Mouse (Mus musculus): Measurements from ENCODE around the gene Epp13. TPM values are rescaled to one million over a fixed set of nuclear protein-coding genes. Genes with fewer than 3 reads are reported as not detected.
"Not testable (repeated sequence)": the region's sequence is repeated elsewhere in the genome, so short reads cannot be mapped to it uniquely, and the experiment has no call there.

Gene Epp13
- total RNA-seq, 2 experiments from 2014 or later = not detected

- DNase-seq (ENCODE audit: low spot score in 2 of 2) = no peak
These were observed 32.0 kb downstream of the Epp13 start for GRCm38 (mm10) chr7:6284442-6285012.

DNA sequence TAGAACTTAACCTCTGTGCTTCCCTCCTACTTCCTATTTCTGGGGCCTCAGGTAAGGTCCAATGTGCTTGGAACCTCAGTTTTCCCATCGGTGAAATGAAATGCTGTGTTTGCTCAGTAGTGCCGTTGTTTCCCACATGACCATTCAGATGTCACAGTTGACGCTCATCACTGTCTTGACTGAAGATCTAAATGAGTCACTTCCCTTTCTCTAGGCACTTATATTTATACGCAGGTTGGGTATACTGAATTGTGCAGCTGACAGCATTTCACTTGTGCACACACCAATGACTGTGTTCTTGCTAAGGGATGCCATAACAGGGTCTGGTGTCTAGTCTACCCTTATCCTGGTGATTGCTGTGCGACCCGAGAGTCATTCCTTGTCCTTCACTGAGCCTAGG is 32.9 kb downstream of the Epp13 start:
- no peak for DNase-seq (ENCODE audit: low spot score in 2 of 2)

DNA sequence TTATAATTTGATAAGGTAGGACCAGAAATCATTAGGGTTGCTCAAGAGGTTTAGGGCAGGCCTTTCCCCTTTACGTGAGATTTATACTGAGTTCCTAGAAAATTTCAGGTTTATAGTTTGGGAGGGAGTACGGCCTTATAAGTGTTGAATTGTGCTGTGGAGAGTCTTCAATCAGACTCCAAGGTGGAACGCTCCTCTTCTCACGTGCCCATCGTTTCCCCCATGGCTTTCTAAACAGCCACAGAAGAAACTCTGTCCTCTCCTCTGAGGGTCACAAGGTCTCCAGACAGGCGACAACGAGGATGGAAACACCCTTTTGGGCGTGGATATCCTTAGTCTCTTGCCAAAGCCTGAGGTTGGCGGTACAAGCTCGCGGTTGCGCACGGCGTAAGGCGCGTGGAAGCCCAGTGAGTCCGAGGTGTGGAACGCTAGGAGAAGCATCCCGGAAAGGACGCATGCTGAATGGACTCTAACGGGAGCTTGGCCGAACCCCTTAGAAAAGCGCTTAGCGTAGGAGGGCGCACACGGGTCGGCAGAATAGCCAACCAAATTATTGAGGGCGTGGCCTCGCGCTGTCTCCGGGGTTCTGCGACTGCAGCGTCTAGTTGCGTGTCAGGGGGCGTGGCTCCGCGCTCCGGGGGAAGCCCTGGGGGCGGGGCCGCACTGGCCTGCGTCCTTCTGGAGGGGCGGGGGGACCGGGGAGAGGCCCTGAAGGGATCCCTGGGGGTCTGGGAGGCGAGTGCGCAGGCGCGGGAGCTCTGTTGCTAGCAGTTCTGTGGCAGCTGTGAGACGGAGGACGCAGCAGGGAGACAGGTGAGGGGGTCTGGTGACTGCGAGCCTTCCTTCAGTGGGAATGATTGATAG is 33.6 kb downstream of the Epp13 start, which contains the start of gene Zfp667:
Gene Zfp667, plus strand, starts transcription at position 738 of the 864 bp plus-strand sequence.
- peak; percentile 98 to 99 for DNase-seq (ENCODE audit: low spot score in 2 of 2)

DNA sequence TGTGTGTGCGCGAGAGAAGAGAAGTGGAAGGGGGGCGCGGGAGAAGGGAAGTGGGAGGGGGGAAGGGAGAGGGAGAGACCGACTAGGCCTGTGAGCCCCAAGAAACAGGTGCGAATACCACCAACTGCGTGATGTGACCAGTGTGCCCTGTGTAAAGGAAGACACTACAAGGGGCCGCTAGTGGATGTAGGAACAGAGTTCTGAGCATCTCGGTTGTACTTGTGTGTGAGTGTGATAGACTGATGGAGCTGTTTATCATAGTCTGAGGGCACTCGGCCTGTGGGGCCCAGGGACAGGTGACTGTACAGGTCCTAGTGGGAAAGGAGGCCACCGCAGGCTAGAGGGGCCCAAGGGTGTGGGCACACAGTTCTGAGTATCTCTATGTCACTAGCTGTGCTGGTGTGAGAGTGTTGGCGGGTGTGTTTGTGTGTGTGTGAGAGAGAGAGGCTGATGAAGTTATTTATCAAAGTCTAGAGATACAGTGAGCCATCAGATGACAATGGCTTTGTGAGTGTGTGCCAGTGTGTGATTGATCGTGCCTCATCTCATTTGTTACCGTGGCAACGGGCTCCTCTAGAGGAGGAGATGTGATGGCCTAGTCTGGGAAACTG is 34.5 kb downstream of the Epp13 start:
- DNase-seq (ENCODE audit: low spot score in 2 of 2) = peak in 1 of 2 experiments; percentile 40

DNA sequence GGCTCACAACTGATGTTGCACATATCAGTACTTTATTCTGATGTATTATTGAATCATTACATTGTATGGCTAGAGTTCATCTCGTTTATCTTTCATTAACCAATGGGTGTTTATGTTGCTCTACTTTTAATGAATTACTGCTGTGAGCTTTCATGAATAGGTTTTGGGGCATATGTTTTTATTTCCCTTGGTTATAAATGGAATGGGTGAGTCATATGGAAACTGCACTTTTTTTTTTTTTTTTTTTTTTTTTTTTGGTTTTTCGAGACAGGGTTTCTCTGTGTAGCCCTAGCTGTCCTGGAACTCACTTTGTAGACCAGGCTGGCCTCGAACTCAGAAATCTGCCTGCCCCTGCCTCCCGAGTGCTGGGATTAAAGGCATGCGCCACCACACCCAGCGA is 38.6 kb downstream of the Epp13 start:
- not testable (repeated sequence) for DNase-seq (ENCODE audit: low spot score in 2 of 2)

DNA sequence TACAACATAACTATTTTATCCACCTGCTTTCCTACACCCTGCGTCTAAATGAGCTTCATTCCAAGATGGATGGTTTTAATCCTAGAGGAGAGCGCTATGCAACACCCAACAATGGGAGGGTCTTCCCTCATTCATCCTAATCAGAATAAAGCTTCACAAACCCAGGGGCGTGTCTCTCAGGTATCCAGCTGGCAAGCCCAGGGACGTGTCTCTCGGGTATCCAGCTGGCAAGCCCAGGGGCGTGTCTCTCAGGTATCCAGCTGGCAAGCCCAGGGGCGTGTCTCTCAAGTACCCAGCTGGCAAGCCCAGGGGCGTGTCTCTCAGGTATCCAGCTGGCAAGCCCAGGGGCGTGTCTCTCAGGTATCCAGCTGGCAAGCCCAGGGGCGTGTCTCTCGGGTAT is 48.3 kb downstream of the Epp13 start:
- not testable (repeated sequence) for DNase-seq (ENCODE audit: low spot score in 2 of 2)

DNA sequence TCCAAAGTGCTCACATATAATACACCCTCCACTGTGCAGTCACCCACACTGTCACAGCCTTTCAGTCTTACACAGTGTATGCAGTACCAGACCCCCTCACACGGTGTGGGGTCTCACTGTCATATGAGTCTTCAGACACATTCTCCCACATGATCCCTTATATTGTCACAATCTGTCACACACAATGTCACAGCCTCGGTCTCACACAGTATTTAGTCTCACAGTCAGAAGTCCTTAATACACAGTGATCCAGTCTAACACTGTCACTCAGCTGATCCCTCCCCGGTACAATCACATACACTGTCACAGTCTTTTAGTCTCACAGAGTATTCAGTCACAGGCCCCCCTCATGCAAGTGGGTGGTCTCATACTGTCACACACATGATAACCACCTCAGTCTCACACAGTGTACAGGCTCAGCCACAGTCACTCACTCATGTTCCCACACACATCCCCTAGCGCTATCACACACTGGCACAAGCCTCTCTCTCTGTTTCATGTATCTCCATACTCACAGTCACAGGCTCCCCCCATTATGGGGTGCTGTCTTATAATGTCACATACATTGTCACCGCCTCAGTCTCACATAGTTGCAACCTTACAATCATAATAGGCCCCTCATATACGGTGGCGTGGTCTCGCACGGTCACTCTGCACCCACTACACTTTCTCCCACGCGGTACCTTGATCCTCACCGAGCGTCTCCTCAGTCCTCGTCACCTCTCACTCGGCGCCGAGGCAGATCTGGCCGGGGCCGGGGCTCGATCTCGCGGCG is 78.1 kb downstream of the Epp13 start:
- peak; percentile 51 to 53 for DNase-seq (ENCODE audit: low spot score in 2 of 2)

DNA sequence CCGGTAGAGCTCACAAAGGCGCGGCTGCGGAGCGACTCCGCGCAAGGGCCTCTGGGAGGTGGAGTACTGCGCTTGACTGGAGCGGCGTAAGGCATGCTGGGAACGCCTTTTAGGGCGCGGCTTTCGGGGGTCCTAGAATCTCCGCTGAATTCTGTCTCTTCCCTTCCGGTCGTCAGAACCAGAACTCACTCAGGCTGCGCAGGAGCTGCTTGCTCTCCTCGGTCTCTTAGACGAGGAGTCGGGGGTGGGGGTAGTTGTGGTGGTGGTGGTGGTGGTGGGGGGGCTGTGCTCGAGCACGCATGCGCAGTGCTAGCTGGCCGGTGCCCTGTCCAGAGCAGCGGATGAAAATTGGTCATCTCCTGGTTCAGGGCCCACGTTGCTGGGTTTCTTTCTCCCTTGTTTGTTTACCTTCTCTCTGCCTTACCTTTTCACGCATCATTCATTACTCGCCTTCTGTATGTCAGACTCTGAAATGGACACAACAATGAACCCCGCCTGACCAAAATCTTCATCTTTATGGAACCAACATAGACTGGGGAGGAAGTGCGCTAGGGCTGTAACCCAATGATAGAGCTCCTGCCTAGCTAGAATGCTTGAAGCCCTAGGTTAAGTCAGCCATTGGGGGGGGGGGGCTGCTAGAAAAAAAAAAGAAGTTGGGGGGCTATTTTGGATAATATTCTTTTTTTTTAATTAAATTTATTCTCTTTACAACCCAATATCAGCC is 78.9 kb downstream of the Epp13 start, which contains the start of gene Zfp583:
Gene Zfp583, minus strand, starts transcription at position 53 of the 724 bp plus-strand sequence.
- peak; percentile 86 to 87 for DNase-seq (ENCODE audit: low spot score in 2 of 2)

Other genes with a start within 250 kb of the Epp13 start
- not detected for gene Vmn1r65, start 241.7 kb upstream of the Epp13 start, total RNA-seq (2021)
- gene Nlrp4c, start 207.5 kb upstream of the Epp13 start, total RNA-seq (2021) = not detected
- gene Zfp787, start 96.7 kb upstream of the Epp13 start, total RNA-seq (2021) = 10 to 100 TPM; 27.1 to 32.7 TPM
- gene Zfp444, start 80.5 kb upstream of the Epp13 start, total RNA-seq (2021) = 10 to 100 TPM; 55.9 to 65.8 TPM
- gene Galp, start 55.6 kb upstream of the Epp13 start, total RNA-seq (2021) = not detected
- not detected for gene Zscan5b, start 30.4 kb upstream of the Epp13 start, total RNA-seq (2021)
- 10 to 100 TPM; 14.5 to 17.2 TPM for gene Zfp667, start 33.9 kb downstream of the Epp13 start, total RNA-seq (2021)
- gene Zfp583, start 78.6 kb downstream of the Epp13 start, total RNA-seq (2021) = 10 to 100 TPM; 17.6 to 17.8 TPM
- 1 to 10 TPM; 5.6 to 6.8 TPM for gene Gm3854, start 91.0 kb downstream of the Epp13 start, total RNA-seq (2021)
- gene Zfp78, start 110.6 kb downstream of the Epp13 start, total RNA-seq (2021) = 1 to 10 TPM; 5.2 to 5.8 TPM
- gene Zfp28, start 130.6 kb downstream of the Epp13 start, total RNA-seq (2021) = 10 to 100 TPM in 1 of 2 experiments, 1 to 10 TPM in 1; 8.6 to 10.3 TPM
- gene Smim17, start 146.0 kb downstream of the Epp13 start, total RNA-seq (2021) = 10 to 100 TPM; 18.5 to 19.0 TPM
- gene Gm20715, start 157.6 kb downstream of the Epp13 start, total RNA-seq (2021) = under 1 TPM; 0.09 to 0.14 TPM
- gene Olfr1344, start 186.0 kb downstream of the Epp13 start, total RNA-seq (2021) = 1 to 10 TPM; 1.1 to 1.4 TPM
- gene Olfr1336, start 203.5 kb downstream of the Epp13 start, total RNA-seq (2021) = under 1 TPM in 1 of 2 experiments, not detected in 1; 0.04 TPM
- not detected for gene Olfr1346, start 214.4 kb downstream of the Epp13 start, total RNA-seq (2021)
- not detected for gene Olfr5, start 234.2 kb downstream of the Epp13 start, total RNA-seq (2021)
- gene Olfr1347, start 247.0 kb downstream of the Epp13 start, total RNA-seq (2021) = not detected

All from layer of hippocampus, postnatal 10 days (tissue).